Mouse (Mus musculus) brain, embryonic 14.5 days (tissue): Measurements from ENCODE around the gene Rbpj.

Source experiments
- CTCF ChIP-seq: fragments of 200-500 bp; IDR thresholded peaks from 2 replicates; pipeline ENCODE4 v1.5.1; 2012; ENCODE audit warnings: inconsistent platforms, mild to moderate bottlenecking, moderate library complexity, borderline replicate concordance; ENCODE audit not compliant: insufficient read depth, insufficient read length; ENCODE audit errors: extremely low read depth
- POLR2A ChIP-seq: fragments of 200-500 bp; IDR thresholded peaks from 2 replicates; pipeline ENCODE4 v1.6.1; 2012; ENCODE audit warnings: mild to moderate bottlenecking, inconsistent platforms, borderline replicate concordance; ENCODE audit not compliant: poor library complexity, insufficient read depth, insufficient read length, severe bottlenecking; ENCODE audit errors: extremely low read depth

DNA sequence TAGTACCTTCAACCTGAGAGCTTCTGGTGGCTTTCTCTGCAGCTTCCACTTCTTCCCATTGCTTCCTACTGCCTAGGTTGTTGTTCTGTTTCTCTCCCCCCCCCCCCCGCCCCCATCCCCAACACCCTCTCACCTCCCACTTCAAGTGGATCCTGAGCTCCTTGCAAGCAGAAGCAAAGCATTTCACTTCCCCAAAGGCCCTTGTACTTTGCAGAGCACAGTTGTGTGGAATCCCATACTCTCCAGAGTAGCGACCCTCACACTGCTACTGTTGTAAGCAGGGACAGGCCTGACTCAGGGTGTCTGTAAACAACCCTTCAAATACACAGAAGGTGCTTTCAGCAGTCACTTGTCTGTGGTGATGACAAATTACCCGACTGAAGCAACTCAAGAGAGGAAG, 37.3 kb downstream of the Rbpj start:
- TF ChIP-seq CTCF (no peak), POLR2A (no peak)
